Mouse (Mus musculus) spleen, adult 2 months (tissue): ENCODE data around the gene Ica1.

ENCODE experiments used
- CTCF ChIP-seq: fragments of 200-500 bp; IDR thresholded peaks from 2 replicates; pipeline ENCODE4 v1.5.1; 2011; ENCODE audit warnings: mild to moderate bottlenecking, inconsistent platforms; ENCODE audit not compliant: insufficient read depth, insufficient read length, insufficient replicate concordance; ENCODE audit errors: extremely low read depth
- POLR2A ChIP-seq: fragments of 200-500 bp; IDR thresholded peaks from 2 replicates; pipeline ENCODE4 v1.6.1; 2011; ENCODE audit warnings: low read depth, low read length, inconsistent platforms

- TF ChIP-seq CTCF (no peak), POLR2A (no peak)
These were observed 158.5 kb downstream of the Ica1 start for GRCm38 (mm10) chr6:8619582-8620350.
